Mouse (Mus musculus): Measurements from ENCODE around the gene Olfr960. TPM values are rescaled to one million over a fixed set of nuclear protein-coding genes. Genes with fewer than 3 reads are reported as not detected.

Gene Olfr960
- not detected in 2 replicates for polyA plus RNA-seq (2011; ENCODE audit: insufficient read depth, insufficient read length, low replicate concordance, missing spikeins)

GRCm38 (mm10) chr9:39621073-39621472 is at the start of gene Olfr960:
Gene Olfr960 (plus strand): TSS chr9:39621373.
- WGBS: 74% methylated on average over 1 of the region's 1 CpGs
- Histone ChIP-seq H3K4me3 (replicated peaks; ENCODE audit: control insufficient read depth, low read depth, low read length) (no peak within 1 kb of the TSS), H3K4me1 (ENCODE audit: control insufficient read depth, insufficient read depth, low read length) (no peaks in the 10 kb centered on the region), H3K27ac (ENCODE audit: control insufficient read depth, insufficient read depth, low read depth, low read length, poor library complexity) (no peak within 1 kb of the TSS)
- TF ChIP-seq CTCF (IDR thresholded peaks at IDR 0.05; ENCODE audit: control insufficient read depth, insufficient read depth, low read length) (no peak), POLR2A (IDR thresholded peaks at IDR 0.05; ENCODE audit: borderline replicate concordance, control insufficient read depth, low read depth, low read length) (no peak)

DNA sequence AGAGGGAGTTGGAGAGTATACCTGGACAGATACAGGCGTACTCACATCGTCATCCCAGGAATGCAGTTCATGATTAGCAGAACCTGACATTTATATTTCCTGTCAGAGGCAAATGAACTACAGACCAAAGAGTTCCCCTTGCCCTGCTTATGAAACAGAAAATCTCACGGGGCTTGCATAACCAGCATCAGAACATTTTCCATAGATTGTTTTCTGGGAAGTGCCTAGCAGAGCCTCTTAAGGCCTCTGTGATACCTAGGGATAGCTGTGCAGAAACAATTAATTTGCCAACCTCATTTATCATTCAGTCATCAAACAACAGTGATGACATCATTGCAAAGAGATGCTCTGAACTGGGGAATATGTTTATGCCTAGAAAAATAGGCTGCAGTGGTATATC is 45.7 kb upstream of the Olfr960 start, which contains the start of gene Olfr959:
Gene Olfr959 (minus strand): TSS at position 101 of the 400 bp plus-strand sequence.
- Histone ChIP-seq H3K4me3 (replicated peaks; ENCODE audit: control insufficient read depth, low read depth, low read length) (no peak within 1 kb of the TSS), H3K4me1 (ENCODE audit: control insufficient read depth, insufficient read depth, low read length) (no peaks in the 10 kb centered on the region), H3K27ac (ENCODE audit: control insufficient read depth, insufficient read depth, low read depth, low read length, poor library complexity) (no peak within 1 kb of the TSS)
- 62% methylated on average over 3 of the region's 3 CpGs for WGBS
- TF ChIP-seq CTCF (IDR thresholded peaks at IDR 0.05; ENCODE audit: control insufficient read depth, insufficient read depth, low read length) (no peak), POLR2A (IDR thresholded peaks at IDR 0.05; ENCODE audit: borderline replicate concordance, control insufficient read depth, low read depth, low read length) (no peak)

- TF ChIP-seq POLR2A (IDR thresholded peaks at IDR 0.05; ENCODE audit: borderline replicate concordance, control insufficient read depth, low read depth, low read length) (no peak), CTCF (IDR thresholded peaks at IDR 0.05; ENCODE audit: control insufficient read depth, insufficient read depth, low read length) (no peak)
- H3K4me3 ChIP-seq (replicated peaks; ENCODE audit: control insufficient read depth, low read depth, low read length): no peak overlapping the region
- WGBS: 74% methylated on average over 5 of the region's 5 CpGs
- no peaks in the 10 kb centered on the region for H3K4me1 ChIP-seq (ENCODE audit: control insufficient read depth, insufficient read depth, low read length)
- H3K27ac ChIP-seq (ENCODE audit: control insufficient read depth, insufficient read depth, low read depth, low read length, poor library complexity): no peak overlapping the region
Observed at GRCm38 (mm10) chr9:39577050-39577449, 44.1 kb upstream of the Olfr960 start.

DNA sequence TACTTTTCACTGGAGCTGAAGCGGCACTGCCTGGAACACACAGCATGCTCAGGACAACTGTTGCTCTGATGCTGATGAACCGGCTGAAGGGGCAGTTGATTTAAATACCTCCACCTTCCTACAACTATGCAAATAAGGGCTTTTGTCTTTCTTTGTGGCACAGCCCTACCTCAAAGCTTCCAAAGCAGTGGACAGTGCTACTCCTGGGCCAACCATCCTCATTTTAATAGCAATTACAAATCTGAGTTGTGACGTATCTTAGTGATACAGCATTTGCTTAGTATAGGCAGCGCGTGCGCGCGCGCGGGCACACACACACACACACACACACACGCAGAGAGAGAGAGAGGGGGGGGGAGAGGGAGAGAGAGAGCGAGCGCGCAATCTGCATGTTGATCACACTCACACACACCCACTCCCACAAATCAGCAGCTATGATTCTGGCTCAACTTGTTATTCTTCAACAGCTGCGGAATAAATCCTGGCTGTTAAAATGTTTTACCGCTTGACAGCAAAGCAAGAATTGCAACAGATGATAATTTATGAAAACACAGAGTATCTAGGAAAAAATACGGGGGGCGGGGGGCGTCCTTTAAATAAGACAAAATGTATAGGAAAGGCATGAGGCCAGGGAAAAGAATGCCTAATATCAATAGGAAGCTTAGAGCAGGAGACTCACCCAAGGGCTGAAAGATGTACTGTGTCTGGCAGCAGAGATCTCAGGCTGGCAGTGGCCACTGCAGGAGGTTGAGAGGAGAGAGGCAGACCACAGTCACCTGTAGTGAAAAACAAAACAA is 18.4 kb upstream of the Olfr960 start:
- no peak for TF ChIP-seq POLR2A (IDR thresholded peaks at IDR 0.05; ENCODE audit: borderline replicate concordance, control insufficient read depth, low read depth, low read length)
- no peak for TF ChIP-seq CTCF (IDR thresholded peaks at IDR 0.05; ENCODE audit: control insufficient read depth, insufficient read depth, low read length)
- H3K4me3 ChIP-seq (replicated peaks; ENCODE audit: control insufficient read depth, low read depth, low read length): no peak overlapping the region
- H3K27ac ChIP-seq (ENCODE audit: control insufficient read depth, insufficient read depth, low read depth, low read length, poor library complexity): no peak overlapping the region
- 3% methylated on average over 19 of the region's 19 CpGs for WGBS
- H3K4me1 ChIP-seq (ENCODE audit: control insufficient read depth, insufficient read depth, low read length): no peaks in the 10 kb centered on the region

- no peaks in the 10 kb centered on the region for H3K4me1 ChIP-seq (ENCODE audit: control insufficient read depth, insufficient read depth, low read length)
- TF ChIP-seq POLR2A (IDR thresholded peaks at IDR 0.05; ENCODE audit: borderline replicate concordance, control insufficient read depth, low read depth, low read length): no peak
- TF ChIP-seq CTCF (IDR thresholded peaks at IDR 0.05; ENCODE audit: control insufficient read depth, insufficient read depth, low read length): no peak
- H3K27ac ChIP-seq (ENCODE audit: control insufficient read depth, insufficient read depth, low read depth, low read length, poor library complexity): no peak overlapping the region
- H3K4me3 ChIP-seq (replicated peaks; ENCODE audit: control insufficient read depth, low read depth, low read length): no peak overlapping the region
- 5% methylated on average over 9 of the region's 9 CpGs for WGBS
Observed at GRCm38 (mm10) chr9:39603333-39603845, 17.8 kb upstream of the Olfr960 start.

DNA sequence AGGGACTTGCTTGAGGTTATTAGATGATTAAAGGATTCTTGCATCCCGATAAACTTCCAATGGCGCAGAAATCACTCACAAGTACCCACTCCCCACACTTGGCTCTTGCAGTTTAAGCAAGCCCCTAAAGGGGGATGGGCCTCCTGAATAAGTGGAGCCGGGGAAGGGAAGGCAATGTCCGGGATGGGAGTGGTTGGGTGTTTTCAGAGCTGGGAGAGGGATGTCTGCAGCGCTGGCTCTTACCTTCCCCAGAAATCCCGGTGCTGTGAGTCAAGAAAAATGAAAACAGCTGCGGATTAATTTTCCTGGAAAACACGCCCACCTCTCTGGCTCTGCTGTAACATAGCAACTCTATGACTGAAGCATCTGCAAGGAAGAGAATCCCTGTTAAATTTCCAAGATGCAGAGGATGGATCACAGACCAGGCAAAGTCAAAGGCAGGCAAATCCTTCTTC is 17.1 kb upstream of the Olfr960 start, which contains the start of gene AW551984:
Gene AW551984 (minus strand): TSS at position 405 of the 455 bp plus-strand sequence.
- Histone ChIP-seq H3K4me3 (replicated peaks; ENCODE audit: control insufficient read depth, low read depth, low read length) (no peak within 1 kb of the TSS), H3K4me1 (ENCODE audit: control insufficient read depth, insufficient read depth, low read length) (no peaks in the 10 kb centered on the region), H3K27ac (ENCODE audit: control insufficient read depth, insufficient read depth, low read depth, low read length, poor library complexity) (no peak within 1 kb of the TSS)
- WGBS: 3% methylated on average over 8 of the region's 8 CpGs
- TF ChIP-seq POLR2A (IDR thresholded peaks at IDR 0.05; ENCODE audit: borderline replicate concordance, control insufficient read depth, low read depth, low read length) (no peak), CTCF (IDR thresholded peaks at IDR 0.05; ENCODE audit: control insufficient read depth, insufficient read depth, low read length) (no peak)

DNA sequence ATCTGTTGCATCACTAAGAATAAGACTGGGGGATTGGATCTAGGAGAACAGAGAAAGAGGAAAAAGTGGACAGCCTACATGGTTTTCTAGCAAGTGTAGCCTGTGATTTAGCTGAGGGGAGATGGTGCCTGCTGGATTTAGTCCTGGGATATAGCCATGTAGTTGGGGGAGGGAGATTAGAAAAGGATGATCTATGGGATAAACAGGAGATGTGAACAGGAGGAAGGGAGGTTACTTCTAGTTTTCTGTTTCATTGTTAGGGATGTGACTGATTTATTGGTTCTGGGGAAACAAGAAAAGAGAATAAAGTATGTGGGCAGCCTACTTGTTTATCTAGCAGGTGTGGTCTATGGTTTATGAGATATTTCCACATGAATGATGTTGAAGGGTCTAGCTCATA is 12.7 kb upstream of the Olfr960 start:
- no peak overlapping the region for H3K4me3 ChIP-seq (replicated peaks; ENCODE audit: control insufficient read depth, low read depth, low read length)
- H3K27ac ChIP-seq (ENCODE audit: control insufficient read depth, insufficient read depth, low read depth, low read length, poor library complexity): no peak overlapping the region
- TF ChIP-seq POLR2A (IDR thresholded peaks at IDR 0.05; ENCODE audit: borderline replicate concordance, control insufficient read depth, low read depth, low read length): no peak
- no peak for TF ChIP-seq CTCF (IDR thresholded peaks at IDR 0.05; ENCODE audit: control insufficient read depth, insufficient read depth, low read length)
- H3K4me1 ChIP-seq (ENCODE audit: control insufficient read depth, insufficient read depth, low read length): no peaks in the 10 kb centered on the region

DNA sequence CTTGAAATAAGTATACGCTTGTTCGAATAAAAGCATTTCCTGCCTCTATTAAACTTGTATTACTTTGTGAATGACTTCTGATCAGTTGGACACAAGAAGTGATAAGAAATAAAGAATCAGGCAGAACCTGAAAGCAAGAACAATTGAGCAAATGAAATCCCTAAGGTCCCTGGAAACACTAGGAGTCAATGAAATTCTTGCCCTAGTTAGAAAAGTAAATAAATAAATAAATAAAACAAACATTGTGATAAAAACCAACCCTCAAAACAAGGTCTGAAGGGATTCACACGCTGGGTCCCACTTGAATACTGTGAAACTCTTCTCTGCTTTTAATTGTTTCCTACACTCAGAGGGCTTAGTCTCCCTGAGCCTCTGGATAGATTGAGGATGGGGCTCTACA is 10.8 kb upstream of the Olfr960 start, which contains the start of gene Olfr148:
Gene Olfr148 (plus strand): TSS at position 301 of the 400 bp plus-strand sequence.
- WGBS: 65% methylated on average over 3 of the region's 3 CpGs
- TF ChIP-seq POLR2A (IDR thresholded peaks at IDR 0.05; ENCODE audit: borderline replicate concordance, control insufficient read depth, low read depth, low read length): no peak
- TF ChIP-seq CTCF (IDR thresholded peaks at IDR 0.05; ENCODE audit: control insufficient read depth, insufficient read depth, low read length): no peak

More for the DNA sequence above, 10.8 kb upstream of the Olfr960 start, which contains the start of gene Olfr148:
- no peak within 1 kb of the TSS for H3K27ac ChIP-seq (ENCODE audit: control insufficient read depth, insufficient read depth, low read depth, low read length, poor library complexity)
- no peaks in the 10 kb centered on the region for H3K4me1 ChIP-seq (ENCODE audit: control insufficient read depth, insufficient read depth, low read length)
- H3K4me3 ChIP-seq (replicated peaks; ENCODE audit: control insufficient read depth, low read depth, low read length): no peak within 1 kb of the TSS

Data from bone marrow, adult 2 months (tissue).